Mouse (Mus musculus) ovary, adult 18-20 months (tissue): ENCODE data around the gene Nmur1.

Source experiments
- DNase-seq: peaks from one replicate; pipeline ENCODE4 v3.0.0; 2022; ENCODE audit warnings: low spot score, mixed read lengths

The Nmur1 gene

DNA sequence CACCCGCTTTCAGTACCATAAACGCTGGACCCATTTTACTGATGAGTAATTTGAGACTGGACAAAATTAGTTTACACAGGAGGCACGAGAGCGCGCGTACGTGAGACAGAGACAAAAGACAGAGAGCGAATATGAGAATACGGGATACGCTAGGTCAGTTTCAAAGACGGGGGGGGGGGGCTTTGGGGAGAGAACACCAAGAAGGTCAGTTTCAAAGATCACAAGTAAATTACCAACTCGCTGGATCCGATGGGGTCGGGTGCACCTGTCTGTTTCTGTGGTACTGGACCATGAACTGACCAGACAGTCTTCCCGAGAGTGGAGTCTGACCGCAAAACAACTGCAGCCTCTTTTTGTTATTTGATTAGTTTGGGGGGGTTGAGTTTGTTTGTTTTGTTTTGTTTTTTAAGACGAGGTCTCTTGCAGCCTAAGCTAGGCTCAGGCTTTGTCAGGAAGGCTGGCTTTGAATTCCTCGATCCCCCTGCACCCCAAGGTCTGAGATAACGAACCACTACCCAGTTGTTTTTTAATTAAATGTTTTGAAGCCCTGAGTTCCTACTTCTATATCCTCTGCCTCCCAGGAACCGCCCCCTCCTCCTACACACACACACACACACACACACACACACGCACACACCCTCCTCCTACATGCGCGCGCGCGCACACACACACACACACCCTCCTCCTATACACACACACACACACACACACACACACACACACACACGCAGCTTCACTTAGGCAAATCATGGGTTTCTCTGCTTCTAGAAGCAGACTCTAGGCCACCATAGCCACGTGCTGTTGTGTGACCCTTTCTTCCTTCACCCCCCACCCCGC is 15.1 kb upstream of the Nmur1 start:
- peak; percentile 59 for DNase-seq

DNA sequence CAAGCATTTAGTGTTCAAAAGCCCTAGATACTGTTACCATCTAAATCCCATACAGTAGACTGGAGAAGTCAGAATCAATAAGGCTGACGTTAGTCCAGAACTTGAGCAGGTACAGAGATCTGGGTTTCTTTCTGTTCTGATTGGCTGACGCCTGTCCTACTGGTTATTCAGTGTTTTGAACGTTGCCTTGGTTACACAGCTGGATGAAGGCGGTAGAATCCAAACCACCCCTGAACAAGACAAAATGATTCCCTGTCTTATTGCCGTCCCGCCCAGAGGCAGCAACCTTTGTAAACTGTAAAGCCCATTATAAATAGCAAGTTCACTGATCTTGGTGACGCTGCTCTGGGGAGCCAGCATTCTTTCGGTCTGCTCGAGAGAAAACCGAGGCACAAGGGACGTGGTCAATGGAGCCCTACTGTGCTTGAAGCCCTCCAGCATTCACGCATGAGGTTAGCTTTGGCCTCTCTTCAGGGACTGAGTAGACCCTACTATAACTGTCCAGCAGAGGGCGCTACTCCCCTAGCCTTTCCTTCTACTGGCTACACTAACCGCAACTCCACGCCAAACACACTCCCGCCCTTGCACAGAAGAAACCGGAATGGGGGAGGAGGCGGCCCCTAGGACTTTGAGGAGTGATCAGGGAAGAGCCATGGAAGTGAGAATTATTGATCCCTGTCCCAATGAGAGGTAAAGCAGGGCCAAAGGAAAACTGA is 14.3 kb upstream of the Nmur1 start:
- DNase-seq, result peak; percentile 84

DNA sequence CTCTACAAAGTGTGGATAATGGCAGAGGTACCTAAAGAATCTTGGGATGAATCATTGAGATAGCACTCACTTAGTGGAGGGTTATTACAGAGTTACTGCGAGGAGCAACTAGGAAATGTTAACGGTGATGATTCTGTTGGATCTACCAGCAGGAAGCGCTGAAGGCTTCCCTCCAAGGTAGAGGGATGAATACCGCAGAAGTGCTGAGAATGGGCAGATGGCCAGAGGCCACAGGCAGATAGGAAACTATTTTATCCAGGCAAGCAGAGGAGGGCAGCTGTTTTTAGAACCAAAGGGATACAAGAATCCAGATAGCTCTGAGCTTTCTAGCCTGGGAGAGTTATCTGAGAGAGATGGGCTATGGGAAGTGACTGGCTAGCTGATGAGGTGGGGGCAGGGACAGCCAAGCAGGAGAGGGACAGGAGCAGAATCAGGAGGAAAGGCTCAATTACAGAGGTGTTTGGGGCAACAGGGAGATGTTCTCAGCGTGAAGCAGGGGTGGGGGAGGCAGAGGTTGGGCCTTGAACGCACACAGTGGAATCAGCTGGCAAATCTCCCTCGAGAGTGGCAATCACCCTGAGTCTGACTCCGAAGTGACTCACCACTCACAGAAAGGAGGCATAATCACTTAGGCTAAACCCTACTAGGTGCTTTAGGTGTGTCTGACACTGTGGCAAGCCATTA is 13.6 kb upstream of the Nmur1 start:
- peak; percentile 53 for DNase-seq

DNA sequence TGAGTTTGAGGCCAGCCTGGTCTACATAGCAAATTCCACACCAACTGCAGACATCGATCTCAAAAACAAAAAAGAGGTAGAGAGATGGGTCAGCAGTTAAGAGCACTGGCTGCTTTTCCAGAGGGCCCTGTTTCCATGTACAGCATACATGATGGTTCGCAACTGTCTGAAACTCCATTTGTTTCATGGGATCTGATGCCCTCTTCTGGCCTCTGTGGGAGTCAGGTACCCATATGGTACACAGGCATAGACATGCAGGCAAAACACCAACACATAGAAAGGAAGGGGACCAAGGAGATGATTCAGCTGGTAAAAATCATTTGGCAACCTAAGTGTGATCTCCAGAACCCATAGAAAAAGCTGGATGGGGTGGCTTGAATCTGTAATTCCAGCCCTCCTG is 12.5 kb upstream of the Nmur1 start:
- no peak for DNase-seq

DNA sequence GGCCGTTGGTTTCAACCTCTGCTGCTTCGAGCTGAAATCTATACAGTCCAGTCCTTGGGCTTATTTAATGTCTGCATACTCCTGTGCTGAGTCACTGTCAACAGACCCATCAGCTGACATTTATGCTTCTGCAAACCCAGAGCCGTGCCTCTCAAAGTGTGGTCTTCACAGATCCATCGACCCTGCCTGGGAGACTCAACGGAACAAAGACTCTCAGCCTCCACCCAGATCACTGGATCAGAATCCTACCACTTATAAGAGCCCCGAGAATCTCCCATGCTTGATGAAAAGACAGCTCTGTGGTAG is 11.9 kb upstream of the Nmur1 start:
- no peak for DNase-seq

DNA sequence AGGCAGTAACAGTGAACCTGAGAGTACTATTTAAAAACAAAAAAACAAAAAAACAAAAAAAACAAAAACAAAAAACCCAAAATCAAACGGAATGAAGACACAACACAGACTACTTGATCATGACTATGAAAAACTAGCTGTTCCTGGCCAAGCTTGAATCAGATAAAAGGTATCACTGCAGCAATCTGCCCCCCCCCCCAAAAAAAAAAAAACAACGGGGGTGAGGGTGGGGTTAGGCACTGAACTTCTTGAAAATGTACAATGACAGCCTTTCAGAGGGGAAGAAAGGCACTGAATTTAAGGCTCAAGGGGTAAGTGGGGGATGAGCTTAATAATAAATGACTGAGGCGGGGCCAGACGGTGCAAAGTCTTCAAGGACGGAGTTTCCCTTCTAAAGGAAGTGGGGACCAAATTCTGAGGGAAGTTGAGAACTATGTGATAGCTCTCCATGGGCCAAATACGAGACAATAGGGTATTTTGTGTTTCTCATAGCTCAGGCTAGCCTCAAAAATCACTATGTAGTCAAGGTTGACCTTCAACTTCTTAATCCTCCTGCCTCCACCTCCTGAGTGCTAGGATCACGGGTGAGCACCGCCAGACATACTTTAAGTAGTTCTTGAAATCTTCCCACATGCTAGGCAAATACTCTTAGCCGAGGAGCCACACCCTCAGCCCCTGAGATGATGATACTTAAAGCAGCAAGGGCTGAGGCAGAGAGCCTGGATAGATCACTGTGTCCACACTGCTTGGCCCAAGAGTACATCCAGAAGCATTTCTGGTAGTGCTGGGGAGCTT is 11.4 kb upstream of the Nmur1 start:
- DNase-seq, result no peak

DNA sequence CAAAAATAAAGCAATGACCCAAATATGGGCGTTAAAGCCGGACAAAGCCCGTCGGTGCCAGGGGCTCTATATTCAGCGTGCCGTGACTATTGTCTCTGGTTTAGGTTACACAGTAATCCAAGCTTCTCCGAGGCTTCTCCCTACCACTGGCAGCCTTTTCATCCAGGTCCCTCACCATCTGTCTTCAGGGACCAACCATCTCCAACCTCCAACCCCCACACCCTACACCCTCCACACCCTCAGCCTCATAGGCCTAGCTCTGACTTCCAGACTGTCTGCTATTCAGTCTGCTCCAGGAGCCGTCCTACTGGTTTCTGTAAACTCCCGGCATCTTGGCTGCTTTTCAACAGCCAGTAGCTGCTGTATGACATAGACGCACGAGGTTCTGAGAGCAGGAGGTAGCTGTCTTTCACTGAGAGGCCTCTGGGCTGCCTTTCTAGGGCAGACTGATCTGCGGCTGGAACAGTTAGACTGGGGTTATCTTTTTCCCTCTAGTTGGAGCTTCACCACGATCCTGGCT is 9.3 kb upstream of the Nmur1 start:
- peak; percentile 55 for DNase-seq

DNA sequence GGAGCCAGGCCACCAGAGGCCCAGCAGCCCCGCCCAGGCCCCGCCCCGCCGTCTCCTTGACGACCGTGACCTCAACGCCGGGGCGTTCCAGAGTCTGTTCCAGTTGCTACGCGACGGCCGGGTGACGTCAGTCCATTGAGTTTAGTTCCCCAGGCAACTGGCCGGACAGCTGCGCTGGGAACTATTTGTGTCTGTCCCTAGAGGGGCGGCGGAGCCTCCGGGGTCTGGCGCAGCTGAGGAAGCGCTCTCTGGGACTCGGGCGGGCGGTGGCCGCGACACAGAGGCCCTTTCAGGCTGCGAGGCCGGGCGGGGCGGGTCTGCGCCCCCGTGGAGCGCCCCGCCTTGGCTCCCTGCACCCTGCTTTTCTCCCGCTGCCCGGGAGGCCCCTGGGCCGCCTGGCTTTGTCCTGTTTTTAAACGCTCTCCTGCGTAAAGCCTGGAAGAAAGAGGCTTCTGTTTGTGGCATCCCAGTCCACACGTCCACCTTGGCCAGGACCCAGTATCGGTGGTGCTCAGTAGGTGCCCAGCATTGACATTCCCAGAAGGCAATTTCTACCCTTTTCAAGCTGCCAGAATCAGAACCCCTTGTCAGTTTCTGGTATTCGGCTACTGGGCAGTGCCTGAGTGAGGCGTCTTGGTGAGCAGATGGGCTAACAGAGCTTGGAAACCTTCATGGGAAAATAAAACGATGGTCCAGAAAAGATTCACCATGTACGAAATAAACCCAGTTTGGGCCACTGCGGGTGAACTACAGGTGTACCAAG is 8.6 kb upstream of the Nmur1 start:
- DNase-seq, result peak; percentile 96

DNA sequence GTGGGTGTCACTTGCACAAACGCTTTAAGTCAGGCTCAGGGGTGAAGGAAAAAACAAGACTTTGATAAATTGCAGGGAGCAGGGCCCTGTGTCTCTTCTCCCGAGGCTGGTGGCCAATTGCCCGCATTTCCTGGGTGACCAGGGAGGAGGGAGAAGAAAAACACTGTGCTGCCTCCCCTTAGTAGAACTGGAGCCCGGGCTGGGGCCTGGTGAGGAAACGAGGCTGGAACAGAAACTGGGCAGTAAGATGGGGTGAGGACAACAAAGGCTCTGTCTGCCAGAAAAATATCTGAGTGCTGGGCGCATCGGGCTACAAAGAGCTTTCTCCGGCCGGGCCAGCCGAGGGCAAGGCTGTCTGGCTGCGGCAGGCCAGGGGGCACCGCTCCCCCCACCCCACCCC is 8.0 kb upstream of the Nmur1 start:
- DNase-seq, result peak; percentile 68

DNA sequence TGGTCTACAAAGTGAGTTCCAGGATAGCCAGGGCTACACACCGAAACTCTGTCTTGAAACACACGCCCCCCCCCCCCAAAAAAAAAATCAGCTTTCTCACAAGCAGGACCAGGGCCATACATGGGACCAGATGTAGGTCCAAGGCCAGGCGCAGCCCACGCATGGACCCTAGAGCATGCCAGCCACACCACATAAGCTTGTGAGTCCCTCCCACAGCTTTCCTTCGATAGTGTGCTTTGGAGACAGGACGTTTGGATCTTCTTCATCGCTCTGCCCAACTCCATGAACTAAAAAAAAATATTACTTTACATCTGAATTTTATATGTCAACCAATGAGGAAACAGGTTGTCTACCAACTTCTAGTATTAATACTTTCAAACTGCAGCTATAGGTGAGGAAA is 7.3 kb upstream of the Nmur1 start:
- no peak for DNase-seq

DNA sequence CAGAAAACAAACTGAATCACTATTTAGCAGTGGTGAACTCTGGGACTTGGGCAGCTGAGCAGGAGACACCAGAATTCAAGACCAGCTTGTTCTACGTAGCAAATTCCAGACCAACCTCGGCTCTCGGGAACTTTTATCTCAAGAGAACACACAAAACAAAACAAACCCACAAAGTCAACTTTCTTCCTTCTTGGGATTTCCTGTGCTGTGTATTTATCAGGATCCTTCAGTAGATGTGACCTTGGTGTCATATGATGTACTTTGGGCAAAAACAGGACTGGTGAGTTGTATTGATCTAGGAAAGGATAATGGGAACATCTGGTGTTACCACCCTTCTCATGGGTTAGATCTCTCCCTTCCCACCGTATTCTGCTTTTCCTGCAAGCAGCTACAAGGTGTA is 6.8 kb upstream of the Nmur1 start:
- DNase-seq, result no peak

DNA sequence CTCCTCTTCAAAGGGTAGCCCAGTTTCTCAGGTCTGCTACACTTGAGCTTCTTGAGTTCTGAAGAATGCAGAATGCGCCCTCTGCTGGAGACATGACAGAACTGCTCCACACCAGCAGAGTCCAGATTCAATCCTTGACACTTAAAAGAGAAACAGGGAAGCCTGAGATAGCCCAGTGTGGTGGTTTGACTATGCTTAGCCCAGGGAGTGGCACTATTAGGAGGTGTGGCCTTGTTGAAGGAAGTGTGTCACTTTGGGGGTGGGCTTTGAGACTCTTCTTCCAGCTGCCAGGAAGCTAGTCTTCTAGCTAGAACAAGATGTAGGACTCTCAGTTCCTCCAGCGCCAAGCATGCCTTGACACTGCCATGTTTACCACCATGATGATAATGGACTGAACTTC is 4.0 kb upstream of the Nmur1 start:
- DNase-seq, result no peak

DNA sequence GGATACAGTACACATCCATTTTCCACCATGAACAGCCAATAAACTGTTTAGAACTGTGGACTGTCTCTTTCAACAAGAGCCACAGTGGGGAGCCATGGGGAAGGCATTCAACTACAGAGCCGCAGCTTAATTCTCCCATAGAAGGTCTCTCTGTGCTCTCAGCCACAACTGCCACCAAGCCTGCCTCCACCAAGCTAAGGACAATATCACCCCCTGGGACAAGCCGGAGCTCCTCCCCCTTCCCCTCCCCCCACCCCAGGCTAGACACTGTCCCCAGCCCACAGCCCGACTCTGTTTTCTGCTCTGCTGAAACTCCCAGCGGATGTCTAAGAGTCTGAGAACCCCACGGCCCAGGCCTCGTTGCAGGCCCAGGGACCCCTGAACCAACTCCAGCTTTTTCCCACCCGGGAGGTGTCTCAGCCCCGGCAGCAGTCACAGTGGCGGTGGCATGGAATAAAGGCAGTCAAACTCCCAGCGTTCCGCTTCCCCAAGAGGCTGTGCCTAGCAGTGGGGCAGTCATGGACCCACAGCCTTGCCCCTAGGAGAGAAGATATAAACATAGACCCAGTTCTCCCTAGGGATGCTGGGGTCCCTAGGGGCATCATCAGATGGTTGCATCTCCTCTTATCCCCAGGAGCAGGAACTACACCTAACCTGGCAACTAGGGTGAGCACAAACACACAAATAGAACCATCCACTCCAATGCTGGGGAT is 1.0 kb downstream of the Nmur1 start:
- DNase-seq, result no peak

DNA sequence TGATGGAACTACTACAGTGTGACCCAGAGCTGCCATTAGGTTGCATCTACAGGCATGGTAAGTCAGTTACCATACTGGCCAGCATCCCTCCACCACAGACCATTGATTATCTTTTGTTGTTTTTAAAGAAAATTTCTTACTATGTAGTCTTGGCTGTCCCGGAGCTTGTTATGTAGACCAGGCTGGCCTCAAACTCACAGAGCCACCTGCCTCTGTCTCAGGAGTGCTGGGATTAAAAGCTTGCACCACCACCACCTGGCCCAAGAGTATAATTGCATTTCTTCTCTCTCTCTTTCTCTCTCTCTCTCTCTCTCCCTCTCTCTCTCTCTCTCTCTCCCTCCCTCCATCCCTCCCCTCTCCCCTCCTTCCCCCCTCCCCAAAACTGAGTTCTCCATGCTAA is 1.7 kb downstream of the Nmur1 start:
- no peak for DNase-seq

DNA sequence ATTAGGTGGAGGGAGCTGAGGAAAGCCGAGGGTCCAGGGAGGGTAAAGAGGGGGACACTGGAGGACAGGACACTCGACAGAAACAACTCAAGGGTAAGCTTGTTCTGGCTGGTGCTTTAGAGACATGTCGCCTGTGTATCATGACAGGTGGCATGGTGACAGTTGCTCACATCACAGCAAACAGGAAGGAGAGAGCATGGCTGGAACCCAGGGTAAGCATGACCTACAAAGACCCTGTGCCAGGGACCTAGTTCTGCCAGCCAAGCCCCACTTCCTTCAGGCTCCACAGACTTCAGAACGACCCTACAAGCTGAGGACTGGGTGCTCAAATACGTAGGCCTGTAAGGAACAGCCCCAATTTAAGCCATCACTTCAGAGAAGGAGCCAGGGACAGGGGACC is 2.1 kb downstream of the Nmur1 start:
- DNase-seq, result no peak

DNA sequence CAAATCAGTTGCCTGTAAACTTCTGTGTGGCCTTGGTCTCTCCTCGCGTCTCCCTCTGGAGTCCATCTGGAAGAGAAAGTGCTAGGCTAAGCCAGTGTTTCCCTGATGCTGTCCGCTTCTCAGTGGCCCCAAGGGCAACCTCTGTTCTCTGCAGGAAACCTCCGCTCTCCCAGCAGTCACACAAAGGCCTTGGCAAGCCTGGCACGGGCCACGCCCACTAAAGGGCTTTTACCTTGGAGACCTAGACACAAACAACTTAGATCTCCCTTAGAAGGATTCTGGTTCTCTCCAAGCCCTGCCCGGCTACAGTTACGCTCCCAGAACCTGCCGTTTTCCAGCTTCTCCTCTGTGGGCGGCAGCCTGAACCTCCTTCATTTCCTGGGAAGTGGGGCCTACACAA is 5.0 kb downstream of the Nmur1 start:
- peak; percentile 86 for DNase-seq

DNA sequence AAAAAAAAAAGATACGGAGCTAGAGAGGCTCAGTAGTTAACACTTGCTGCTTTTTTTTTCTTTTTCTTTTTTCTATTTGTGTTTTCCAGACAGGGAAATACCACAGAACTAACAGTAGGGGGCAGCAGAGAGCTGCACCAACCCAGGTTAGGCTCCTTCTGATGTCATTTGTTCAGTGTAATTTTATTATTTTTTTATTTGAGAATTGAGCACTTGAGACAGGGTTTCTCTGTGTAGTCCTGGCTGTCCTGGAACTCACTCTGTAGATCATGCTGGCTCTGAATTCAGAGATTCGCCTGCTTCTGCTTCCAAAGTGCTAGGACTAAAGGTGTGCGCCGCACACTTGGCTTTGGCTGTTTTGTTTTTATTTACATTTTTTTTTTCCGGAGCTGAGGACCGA is 9.7 kb downstream of the Nmur1 start:
- DNase-seq, result no peak

DNA sequence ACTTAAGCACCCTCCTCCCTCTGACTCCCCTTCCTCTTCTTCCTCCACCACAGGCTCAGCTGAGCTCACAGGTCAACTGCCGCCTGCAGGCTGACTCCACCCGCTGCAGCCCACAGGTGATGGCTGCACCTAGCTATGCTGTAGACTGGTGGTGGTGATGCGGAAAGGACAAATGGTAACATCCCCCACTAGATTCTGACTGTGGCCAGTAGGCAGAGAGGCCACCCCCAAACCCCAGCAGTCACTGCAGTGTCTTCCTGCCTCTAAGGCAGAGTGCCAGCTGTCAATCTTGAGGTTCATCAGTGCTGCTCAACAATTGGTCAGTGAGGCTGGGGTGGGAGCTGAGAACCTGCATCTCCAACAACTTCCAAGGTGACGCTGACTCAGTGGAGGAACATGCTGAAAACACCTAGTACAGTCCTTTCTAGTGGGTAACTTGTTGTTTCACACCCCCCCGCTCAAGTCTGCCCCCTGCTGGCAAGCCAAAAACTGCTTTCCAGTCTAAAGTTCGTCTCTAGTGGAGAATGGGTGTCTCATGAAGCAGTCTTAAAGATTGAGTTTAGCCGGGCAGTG is 10.3 kb downstream of the Nmur1 start:
- no peak for DNase-seq

DNA sequence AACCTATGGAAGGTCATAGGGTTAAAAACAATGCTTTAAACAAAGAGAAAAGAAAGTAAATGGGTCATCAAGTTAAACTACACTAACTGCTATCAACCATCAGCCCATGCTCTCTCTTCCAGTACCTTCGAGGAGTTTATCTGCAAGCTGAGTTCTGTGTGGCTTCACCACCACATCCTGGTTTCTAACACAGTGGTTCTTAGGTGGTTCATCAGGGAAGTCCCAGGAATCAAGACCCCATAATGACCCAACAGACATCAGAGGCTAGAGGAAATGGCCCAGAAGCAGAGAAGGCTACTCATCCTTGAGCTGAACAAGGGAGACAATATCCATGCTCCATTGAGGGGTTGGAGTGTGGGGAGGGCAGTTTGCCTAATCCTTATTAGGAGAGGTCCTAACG is 10.9 kb downstream of the Nmur1 start:
- no peak for DNase-seq

DNA sequence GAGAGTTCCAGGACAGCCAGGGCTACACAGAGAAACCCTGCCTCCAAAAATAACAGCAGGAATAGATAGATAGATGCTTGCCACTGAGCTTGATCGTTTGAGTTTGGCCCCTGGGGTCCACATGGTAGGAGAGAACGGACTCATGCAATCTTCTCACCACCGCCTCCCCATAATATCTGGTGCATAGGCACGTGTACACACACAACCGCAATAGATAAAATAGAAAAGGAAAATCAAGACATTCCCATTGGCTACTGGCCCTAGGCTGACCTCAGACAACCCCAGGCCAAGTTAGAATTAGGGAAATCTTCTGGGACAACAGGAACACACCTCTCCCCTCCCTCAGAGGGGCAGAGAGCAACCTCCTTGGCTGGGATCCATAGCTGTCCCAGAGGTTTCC is 11.3 kb downstream of the Nmur1 start:
- no peak for DNase-seq
